Mouse (Mus musculus): ENCODE measurements around the gene Astn1.

Astn1 gene

GRCm38 (mm10) chr1:158739132-158739919, 377.3 kb downstream of the Astn1 start:
- no peak for DNase-seq (ENCODE audit: low spot score)

DNA sequence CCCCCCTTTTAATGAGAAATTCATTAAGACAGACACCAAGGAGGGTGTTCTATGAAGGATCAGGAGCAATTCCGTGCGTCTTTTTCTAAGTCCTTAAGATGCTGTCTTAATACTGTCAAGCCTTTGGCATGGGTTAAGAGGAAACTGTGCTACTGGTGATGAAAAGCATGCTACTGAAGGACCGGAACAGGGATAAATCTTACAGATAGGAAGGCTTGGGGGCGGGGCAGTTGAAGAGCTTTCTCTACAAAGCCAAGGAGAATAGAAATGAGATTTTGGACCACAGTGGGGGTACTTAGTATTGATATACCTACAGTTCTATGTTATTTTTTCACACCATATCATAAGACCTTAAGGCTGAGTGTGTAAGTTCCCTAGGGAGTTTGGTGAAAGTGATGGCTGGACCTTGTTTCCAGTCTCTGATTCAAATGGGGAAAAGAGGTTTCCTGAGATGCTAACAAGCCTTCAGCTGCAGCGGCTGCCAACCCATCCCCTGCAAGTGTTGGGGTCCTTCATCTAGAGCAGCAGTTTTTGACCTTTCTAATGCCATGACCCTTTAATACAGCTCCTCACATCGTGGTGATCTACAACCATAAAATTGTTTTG, 378.2 kb downstream of the Astn1 start:
- DNase-seq (ENCODE audit: low spot score), result no peak

- no peak for DNase-seq (ENCODE audit: low spot score)
Observed at GRCm38 (mm10) chr1:158740949-158741348, 378.9 kb downstream of the Astn1 start.
